Mouse (Mus musculus): ENCODE results near the gene Batf. TPM values are rescaled to one million over a fixed set of nuclear protein-coding genes. Genes with fewer than 3 reads are reported as not detected.

The Batf gene
- polyA plus RNA-seq, 1 experiment from 2014 or later, result 4.0 TPM

GRCm38 (mm10) chr12:85705002-85705830 is 18.7 kb downstream of the Batf start:
- no peaks in the 10 kb centered on the region for H3K36me3 ChIP-seq
- H3K9me3 ChIP-seq (replicated peaks), result no peaks in the 10 kb centered on the region
- H3K27ac ChIP-seq, result peak overlapping the region; percentile 82
- H3K4me2 ChIP-seq, result peak overlapping the region; percentile 90
- peak; percentile 85 for ATAC-seq (replicated peaks; ENCODE audit: insufficient number of reproducible peaks, insufficient read depth, low FRiP score, low read depth)
- H3K27me3 ChIP-seq, result no peaks in the 10 kb centered on the region
- H3K9ac ChIP-seq, result peak overlapping the region; percentile 63
- WGBS, result 11% methylated on average over 20 of the region's 20 CpGs
- H3K4me3 ChIP-seq, result peak overlapping the region; percentile 57
- peaks cover 19% of the 10 kb centered on the region for H3K4me1 ChIP-seq (replicated peaks)

GRCm38 (mm10) chr12:85705831-85706530 is 19.5 kb downstream of the Batf start:
- Histone ChIP-seq H3K9ac (peak overlapping the region; percentile 63), H3K4me2 (peak overlapping the region; percentile 90), H3K27ac (peak overlapping the region; percentile 82), H3K4me1 (replicated peaks) (peaks cover 19% of the 10 kb centered on the region), H3K9me3 (replicated peaks) (no peaks in the 10 kb centered on the region), H3K4me3 (peak overlapping the region; percentile 57), H3K27me3 (no peaks in the 10 kb centered on the region), H3K36me3 (no peaks in the 10 kb centered on the region)
- no peak for ATAC-seq (replicated peaks; ENCODE audit: insufficient number of reproducible peaks, insufficient read depth, low FRiP score, low read depth)
- 19% methylated on average over 17 of the region's 17 CpGs for WGBS

- WGBS, result 69% methylated on average over 4 of the region's 4 CpGs
- Histone ChIP-seq H3K27ac (no peak overlapping the region), H3K9ac (no peak overlapping the region), H3K4me2 (no peak overlapping the region), H3K9me3 (replicated peaks) (no peaks in the 10 kb centered on the region), H3K36me3 (no peaks in the 10 kb centered on the region), H3K27me3 (no peaks in the 10 kb centered on the region), H3K4me1 (replicated peaks) (peaks cover 19% of the 10 kb centered on the region), H3K4me3 (no peak overlapping the region)
- no peak for ATAC-seq (replicated peaks; ENCODE audit: insufficient number of reproducible peaks, insufficient read depth, low FRiP score, low read depth)
Observed at GRCm38 (mm10) chr12:85706906-85707305, 20.4 kb downstream of the Batf start.

- H3K9ac ChIP-seq, result no peak overlapping the region
- WGBS, result 92% methylated on average over 11 of the region's 11 CpGs
- H3K4me2 ChIP-seq, result no peak overlapping the region
- no peak for ATAC-seq (replicated peaks; ENCODE audit: insufficient number of reproducible peaks, insufficient read depth, low FRiP score, low read depth)
- H3K36me3 ChIP-seq, result no peaks in the 10 kb centered on the region
- H3K9me3 ChIP-seq (replicated peaks), result no peaks in the 10 kb centered on the region
- no peak overlapping the region for H3K4me3 ChIP-seq
- H3K27me3 ChIP-seq, result no peaks in the 10 kb centered on the region
- no peak overlapping the region for H3K27ac ChIP-seq
- H3K4me1 ChIP-seq (replicated peaks), result peaks cover 19% of the 10 kb centered on the region
Observed at GRCm38 (mm10) chr12:85707391-85707790, 20.9 kb downstream of the Batf start.

- WGBS, result 77% methylated on average over 12 of the region's 12 CpGs
- no peaks in the 10 kb centered on the region for H3K27me3 ChIP-seq
- peaks cover 19% of the 10 kb centered on the region for H3K4me1 ChIP-seq (replicated peaks)
- no peaks in the 10 kb centered on the region for H3K36me3 ChIP-seq
- no peak for ATAC-seq (replicated peaks; ENCODE audit: insufficient number of reproducible peaks, insufficient read depth, low FRiP score, low read depth)
- H3K4me3 ChIP-seq, result no peak overlapping the region
- H3K9me3 ChIP-seq (replicated peaks), result no peaks in the 10 kb centered on the region
- no peak overlapping the region for H3K9ac ChIP-seq
- H3K4me2 ChIP-seq, result no peak overlapping the region
- H3K27ac ChIP-seq, result no peak overlapping the region
Observed at GRCm38 (mm10) chr12:85708556-85708955, 22.1 kb downstream of the Batf start.

GRCm38 (mm10) chr12:85710695-85711094 is 24.2 kb downstream of the Batf start:
- H3K9me3 ChIP-seq (replicated peaks), result no peaks in the 10 kb centered on the region
- no peak overlapping the region for H3K4me3 ChIP-seq
- ATAC-seq (replicated peaks; ENCODE audit: insufficient number of reproducible peaks, insufficient read depth, low FRiP score, low read depth), result no peak

GRCm38 (mm10) chr12:85712587-85712986 is 26.1 kb downstream of the Batf start:
- no peak overlapping the region for H3K4me3 ChIP-seq
- WGBS, result 79% methylated on average over 2 of the region's 2 CpGs
- no peak for ATAC-seq (replicated peaks; ENCODE audit: insufficient number of reproducible peaks, insufficient read depth, low FRiP score, low read depth)

More at GRCm38 (mm10) chr12:85710695-85711094, 24.2 kb downstream of the Batf start:
- Histone ChIP-seq H3K27ac (no peak overlapping the region), H3K4me1 (replicated peaks) (peaks cover 10% of the 10 kb centered on the region), H3K27me3 (no peaks in the 10 kb centered on the region), H3K9ac (no peak overlapping the region), H3K4me2 (no peak overlapping the region), H3K36me3 (no peaks in the 10 kb centered on the region)
- WGBS, result 72% methylated on average over 7 of the region's 7 CpGs

GRCm38 (mm10) chr12:85714126-85714525 is 27.7 kb downstream of the Batf start:
- Histone ChIP-seq H3K9me3 (replicated peaks) (no peaks in the 10 kb centered on the region), H3K36me3 (no peaks in the 10 kb centered on the region)
- 90% methylated on average over 5 of the region's 5 CpGs for WGBS

More at GRCm38 (mm10) chr12:85712587-85712986, 26.1 kb downstream of the Batf start:
- Histone ChIP-seq H3K36me3 (no peaks in the 10 kb centered on the region), H3K9ac (no peak overlapping the region), H3K27ac (no peak overlapping the region), H3K27me3 (no peaks in the 10 kb centered on the region), H3K4me1 (replicated peaks) (no peaks in the 10 kb centered on the region), H3K9me3 (replicated peaks) (no peaks in the 10 kb centered on the region), H3K4me2 (no peak overlapping the region)

GRCm38 (mm10) chr12:85725306-85725705 is 38.8 kb downstream of the Batf start:
- H3K36me3 ChIP-seq, result no peaks in the 10 kb centered on the region
- no peak for ATAC-seq (replicated peaks; ENCODE audit: insufficient number of reproducible peaks, insufficient read depth, low FRiP score, low read depth)
- H3K4me1 ChIP-seq (replicated peaks), result peaks cover 6% of the 10 kb centered on the region; the same call in 1 of the 2 replicates
- no peak overlapping the region for H3K27ac ChIP-seq
- H3K9me3 ChIP-seq (replicated peaks), result no peaks in the 10 kb centered on the region
- H3K4me3 ChIP-seq, result no peak overlapping the region
- no peaks in the 10 kb centered on the region for H3K27me3 ChIP-seq
- no peak overlapping the region for H3K9ac ChIP-seq
- no peak overlapping the region for H3K4me2 ChIP-seq
- WGBS, result 48% methylated on average over 4 of the region's 4 CpGs

More at GRCm38 (mm10) chr12:85714126-85714525, 27.7 kb downstream of the Batf start:
- H3K4me1 ChIP-seq (replicated peaks), result no peaks in the 10 kb centered on the region
- no peak overlapping the region for H3K4me2 ChIP-seq
- no peak overlapping the region for H3K4me3 ChIP-seq
- no peak overlapping the region for H3K27ac ChIP-seq
- H3K27me3 ChIP-seq, result no peaks in the 10 kb centered on the region
- no peak overlapping the region for H3K9ac ChIP-seq
- no peak for ATAC-seq (replicated peaks; ENCODE audit: insufficient number of reproducible peaks, insufficient read depth, low FRiP score, low read depth)

GRCm38 (mm10) chr12:85726729-85727397 is 40.4 kb downstream of the Batf start:
- Histone ChIP-seq H3K27ac (no peak overlapping the region), H3K4me3 (no peak overlapping the region), H3K9me3 (replicated peaks) (no peaks in the 10 kb centered on the region), H3K4me1 (replicated peaks) (peaks cover 6% of the 10 kb centered on the region; the same call in 1 of the 2 replicates), H3K4me2 (no peak overlapping the region), H3K9ac (no peak overlapping the region), H3K27me3 (no peaks in the 10 kb centered on the region), H3K36me3 (no peaks in the 10 kb centered on the region)
- WGBS, result 35% methylated on average over 6 of the region's 6 CpGs
- no peak for ATAC-seq (replicated peaks; ENCODE audit: insufficient number of reproducible peaks, insufficient read depth, low FRiP score, low read depth)

- Histone ChIP-seq H3K27me3 (no peaks in the 10 kb centered on the region), H3K9me3 (replicated peaks) (no peaks in the 10 kb centered on the region), H3K4me1 (replicated peaks) (peaks cover 6% of the 10 kb centered on the region; the same call in 1 of the 2 replicates), H3K27ac (no peak overlapping the region), H3K4me3 (no peak overlapping the region), H3K9ac (no peak overlapping the region), H3K36me3 (no peaks in the 10 kb centered on the region), H3K4me2 (no peak overlapping the region)
- ATAC-seq (replicated peaks; ENCODE audit: insufficient number of reproducible peaks, insufficient read depth, low FRiP score, low read depth), result no peak
- WGBS, result 63% methylated on average over 7 of the region's 7 CpGs
Observed at GRCm38 (mm10) chr12:85728181-85728580, 41.7 kb downstream of the Batf start.
